Mouse (Mus musculus) gastrocnemius, postnatal 25 days (tissue): ENCODE measurements around the gene Kif5a. TPM values are rescaled to one million over a fixed set of nuclear protein-coding genes. Genes with fewer than 3 reads are reported as not detected.

ENCODE experiments used
- DNase-seq: peaks from one replicate; pipeline ENCODE4 v3.0.0; 2022
- total RNA-seq, 2 experiments: library from RNA; stranded (reverse); gene quantifications; 1 replicate in 1 of 2; 2 replicates in 1 of 2; pipeline ENCODE4 v1.2.3; 2021

Kif5a gene
- total RNA-seq, 2 experiments from 2014 or later: 0.18 to 0.62 TPM

- DNase-seq: no peak
These were observed 71.7 kb downstream of the Kif5a start for GRCm38 (mm10) chr10:127191191-127192056.

- no peak for DNase-seq
These were observed 72.6 kb downstream of the Kif5a start for GRCm38 (mm10) chr10:127190398-127191190.

GRCm38 (mm10) chr10:127189651-127190381 lies 73.3 kb downstream of the Kif5a start, which contains the start of gene Arhgef25:
TSS of gene Arhgef25 (minus strand) at chr10:127190083.
- peak; percentile 76 for DNase-seq

- no peak for DNase-seq
These were observed 74.0 kb downstream of the Kif5a start for GRCm38 (mm10) chr10:127189116-127189650.

GRCm38 (mm10) chr10:127188465-127189115 lies 74.6 kb downstream of the Kif5a start:
- peak; percentile 77 for DNase-seq

GRCm38 (mm10) chr10:127188079-127188453 lies 75.1 kb downstream of the Kif5a start:
- DNase-seq: no peak

GRCm38 (mm10) chr10:127187371-127188078 lies 75.6 kb downstream of the Kif5a start:
- DNase-seq: no peak

GRCm38 (mm10) chr10:127186451-127186850 lies 76.7 kb downstream of the Kif5a start:
- DNase-seq: no peak

GRCm38 (mm10) chr10:127185506-127185905 lies 77.6 kb downstream of the Kif5a start:
- DNase-seq: no peak

GRCm38 (mm10) chr10:127185101-127185500 lies 78.0 kb downstream of the Kif5a start:
- no peak for DNase-seq

- DNase-seq: no peak
These were observed 79.4 kb downstream of the Kif5a start for GRCm38 (mm10) chr10:127183759-127184158.

GRCm38 (mm10) chr10:127182624-127183023 lies 80.5 kb downstream of the Kif5a start:
- DNase-seq: no peak

- DNase-seq: no peak
These were observed 81.6 kb downstream of the Kif5a start for GRCm38 (mm10) chr10:127181566-127181965.

GRCm38 (mm10) chr10:127180695-127181047 lies 82.5 kb downstream of the Kif5a start:
- DNase-seq: no peak

GRCm38 (mm10) chr10:127179871-127180694 lies 83.1 kb downstream of the Kif5a start, which contains the start of gene Slc26a10:
TSS of gene Slc26a10 (minus strand) at chr10:127180645.
- DNase-seq: no peak

GRCm38 (mm10) chr10:127178286-127179027 lies 84.7 kb downstream of the Kif5a start:
- no peak for DNase-seq

GRCm38 (mm10) chr10:127177719-127178118 lies 85.4 kb downstream of the Kif5a start:
- no peak for DNase-seq

- no peak for DNase-seq
These were observed 85.9 kb downstream of the Kif5a start for GRCm38 (mm10) chr10:127177235-127177634.

- no peak for DNase-seq
These were observed 86.4 kb downstream of the Kif5a start for GRCm38 (mm10) chr10:127176756-127177155.
